Mouse (Mus musculus): ENCODE measurements at regions not wholly inside any gene's neighbourhood (a gene's known extent, or its start where the extent isn't known, plus 50 kb on each side); places are given as distances from the start of the nearest gene placed in this dataset.

GRCm38 (mm10) chr1:51536076-51536475, 57.9 kb upstream of the Nabp1 start:
- DNase-seq (ENCODE audit: low read depth, low spot score): no peak

- no peak for DNase-seq (ENCODE audit: low read depth, low spot score)
Measured at GRCm38 (mm10) chr1:51535414-51535813, 57.2 kb upstream of the Nabp1 start.

GRCm38 (mm10) chr1:51531360-51531759, 53.1 kb upstream of the Nabp1 start:
- no peak for DNase-seq (ENCODE audit: low read depth, low spot score)

GRCm38 (mm10) chr1:51530191-51530926, 52.1 kb upstream of the Nabp1 start:
- DNase-seq (ENCODE audit: low read depth, low spot score): peak; percentile 40

- DNase-seq (ENCODE audit: low read depth, low spot score): no peak
Measured at GRCm38 (mm10) chr1:51529653-51530052, 51.4 kb upstream of the Nabp1 start.

GRCm38 (mm10) chr1:51528671-51529070, 50.4 kb upstream of the Nabp1 start:
- no peak for DNase-seq (ENCODE audit: low read depth, low spot score)

All from forelimb bud, embryonic 11.5 days (tissue).